Mouse (Mus musculus) adrenal gland, adult 2 months (tissue): Measurements from ENCODE around the gene Dbi. TPM values are rescaled to one million over a fixed set of nuclear protein-coding genes. Genes with fewer than 3 reads are reported as not detected.

Source experiments
- DNase-seq: peaks from one replicate; pipeline ENCODE4 v3.0.0; 2021
- polyA plus RNA-seq: library from polyadenylated mRNA; depleted of rRNA; stranded (reverse); fragments of >200 nt; gene quantifications from 2 replicates; pipeline ENCODE4 v1.2.3, GENCODE M21; 2012; rRNA removed
- total RNA-seq, 2 experiments: library from RNA; stranded (reverse); gene quantifications; 2 replicates each; pipeline ENCODE4 v1.2.3; 2021

The Dbi gene
- total and polyA plus RNA-seq, 3 experiments, result 375 to 1,389 (median 1,195) TPM

- no peak for DNase-seq
Observed at GRCm38 (mm10) chr1:120083921-120084517, 36.9 kb downstream of the Dbi start.

- DNase-seq, result no peak
Observed at GRCm38 (mm10) chr1:120082957-120083585, 37.8 kb downstream of the Dbi start.

- DNase-seq, result peak; percentile 58
Observed at GRCm38 (mm10) chr1:120080632-120081031, 40.2 kb downstream of the Dbi start.

- no peak for DNase-seq
Observed at GRCm38 (mm10) chr1:120077746-120078410, 43.0 kb downstream of the Dbi start.

- DNase-seq, result no peak
Observed at GRCm38 (mm10) chr1:120075507-120075906, 45.4 kb downstream of the Dbi start.

GRCm38 (mm10) chr1:120074931-120075330 lies 45.9 kb downstream of the Dbi start:
- DNase-seq, result no peak

GRCm38 (mm10) chr1:120074307-120074702 lies 46.6 kb downstream of the Dbi start:
- DNase-seq, result no peak

GRCm38 (mm10) chr1:120073519-120074306 lies 47.2 kb downstream of the Dbi start, which contains the start of gene Tmem37:
Tmem37 (minus strand) TSS chr1:120074074.
- DNase-seq, result peak; percentile 92

- peak; percentile 76 for DNase-seq
Observed at GRCm38 (mm10) chr1:120072900-120073299, 48.0 kb downstream of the Dbi start.

GRCm38 (mm10) chr1:120071133-120071532 lies 49.7 kb downstream of the Dbi start:
- DNase-seq, result no peak

- DNase-seq, result no peak
Observed at GRCm38 (mm10) chr1:120070168-120070567, 50.7 kb downstream of the Dbi start.

- DNase-seq, result no peak
Observed at GRCm38 (mm10) chr1:120069120-120069519, 51.8 kb downstream of the Dbi start.

GRCm38 (mm10) chr1:120066625-120067024 lies 54.3 kb downstream of the Dbi start:
- DNase-seq, result no peak

- DNase-seq, result no peak
Observed at GRCm38 (mm10) chr1:120066159-120066558, 54.7 kb downstream of the Dbi start.

- no peak for DNase-seq
Observed at GRCm38 (mm10) chr1:120064036-120064682, 56.7 kb downstream of the Dbi start.

Other genes with a start within 250 kb of the Dbi start
- 10 to 100 TPM in 1 of 2 experiments, 1 to 10 TPM in 1; 6.1 to 10.9 TPM for gene Tmem177, start 207.9 kb downstream of the Dbi start, total RNA-seq
- 3.4 and 4.1 TPM in 2 replicates for gene Tmem177, start 207.9 kb downstream of the Dbi start, polyA plus RNA-seq
- gene Cfap221, start 123.8 kb downstream of the Dbi start, total RNA-seq, result under 1 TPM; 0.24 to 0.37 TPM
- 0.04 and 0.08 TPM in 2 replicates for gene Cfap221, start 123.8 kb downstream of the Dbi start, polyA plus RNA-seq
- 10 to 100 TPM; 10.8 to 18.9 TPM for gene Sctr, start 114.2 kb downstream of the Dbi start, total RNA-seq
- gene Sctr, start 114.2 kb downstream of the Dbi start, polyA plus RNA-seq, result 10.0 and 21.1 TPM in 2 replicates
- 10 to 100 TPM in 1 of 2 experiments, 1 to 10 TPM in 1; 9.8 to 22.6 TPM for gene Tmem37, start 47.0 kb downstream of the Dbi start, total RNA-seq
- gene Tmem37, start 47.0 kb downstream of the Dbi start, polyA plus RNA-seq, result 22.4 and 32.9 TPM in 2 replicates
- 10 to 100 TPM; 11.7 to 12.2 TPM for gene 3110009E18Rik, start 109 bp upstream of the Dbi start, total RNA-seq
- gene 3110009E18Rik, start 109 bp upstream of the Dbi start, polyA plus RNA-seq, result 0.59 and 0.68 TPM in 2 replicates
- 10 to 100 TPM; 34.5 to 38.1 TPM for gene Steap3, start 151.6 kb upstream of the Dbi start, total RNA-seq
- 62.3 and 76.9 TPM in 2 replicates for gene Steap3, start 151.6 kb upstream of the Dbi start, polyA plus RNA-seq
- not detected for gene C1ql2, start 219.5 kb upstream of the Dbi start, total RNA-seq
- gene C1ql2, start 219.5 kb upstream of the Dbi start, polyA plus RNA-seq, result 0.04 and 0.13 TPM in 2 replicates